Mouse (Mus musculus) mesoderm, embryonic 11.5 days (tissue): ENCODE measurements around the gene Atg2b.

ENCODE experiments used
- DNase-seq: peaks from one replicate; pipeline ENCODE4 v3.0.0-alpha.2; 2012; ENCODE audit warnings: low read depth, low spot score

Gene Atg2b

DNA sequence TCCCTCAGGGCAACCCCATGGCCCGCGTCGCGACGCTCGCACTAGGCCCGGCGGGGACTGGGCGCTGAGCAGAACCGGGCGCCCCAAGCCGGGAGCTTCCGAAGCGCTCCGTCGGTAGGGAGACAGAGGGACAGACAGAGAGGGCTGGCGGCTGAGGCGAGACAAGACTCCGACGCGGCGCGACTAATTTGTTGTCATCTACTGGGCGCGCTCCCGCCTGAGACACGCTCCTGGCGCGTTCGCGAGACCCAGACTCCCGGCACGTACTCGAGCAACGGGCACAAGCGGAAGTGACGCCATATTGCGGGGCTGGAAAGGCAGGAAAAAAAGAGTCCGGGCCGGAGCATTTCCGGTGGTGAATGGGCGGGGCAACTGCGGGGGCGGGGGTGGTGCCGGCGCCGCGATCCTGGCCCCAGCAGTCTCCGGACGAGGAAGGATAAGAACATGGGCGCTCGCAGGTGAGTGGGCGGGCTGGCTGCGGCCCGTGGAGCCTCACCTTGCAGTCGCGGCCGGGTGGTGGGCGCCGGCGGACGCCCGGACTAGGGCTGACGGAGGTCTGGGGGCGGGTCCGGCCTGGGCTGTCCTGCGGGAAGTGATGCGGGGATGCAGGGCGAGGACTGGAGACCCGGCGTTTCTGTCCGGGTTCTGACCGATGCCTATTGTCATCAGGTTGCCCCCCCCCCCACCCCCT, at the start of gene Atg2b:
Gene Atg2b, minus strand, starts transcription at position 211 of the 691 bp plus-strand sequence.
- peak; percentile 98 for DNase-seq

DNA sequence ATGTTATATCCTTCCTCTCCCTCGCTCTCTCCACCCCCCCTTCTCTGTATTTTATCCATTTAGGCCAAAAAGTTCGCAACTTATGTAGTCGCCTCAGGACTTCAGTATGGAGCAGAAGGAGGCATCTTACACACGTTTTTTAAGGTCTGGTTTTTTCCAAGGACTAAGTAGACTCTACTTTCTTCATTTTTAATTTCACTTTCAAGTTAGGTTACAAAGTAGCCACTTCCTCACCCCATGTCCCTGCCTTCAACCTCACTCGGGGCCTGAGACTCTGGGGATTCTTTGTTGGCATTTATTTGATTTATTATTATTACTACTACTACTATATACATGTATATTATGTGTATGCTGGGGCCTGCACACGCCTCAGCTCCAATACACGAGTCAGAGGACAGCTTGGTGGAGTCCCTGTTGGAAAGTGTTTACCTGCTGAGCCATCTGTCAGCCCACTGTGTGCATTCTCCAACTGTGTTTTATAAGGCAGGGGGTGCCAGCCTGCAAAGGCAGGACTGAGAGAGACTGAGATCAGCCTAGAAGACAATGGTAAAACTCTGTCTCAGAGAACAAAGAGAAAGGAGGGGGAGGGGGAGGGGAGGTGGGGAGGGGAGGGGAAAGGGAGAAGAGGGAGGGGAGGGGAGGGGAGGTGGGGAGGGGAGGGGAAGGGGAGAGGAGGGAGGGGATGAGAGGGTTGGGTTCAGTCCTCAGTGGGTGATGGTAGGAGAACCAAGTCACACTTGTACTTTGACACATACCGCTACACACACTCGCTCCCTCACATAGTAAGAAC, 48.6 kb upstream of the Atg2b start:
- no peak for DNase-seq

DNA sequence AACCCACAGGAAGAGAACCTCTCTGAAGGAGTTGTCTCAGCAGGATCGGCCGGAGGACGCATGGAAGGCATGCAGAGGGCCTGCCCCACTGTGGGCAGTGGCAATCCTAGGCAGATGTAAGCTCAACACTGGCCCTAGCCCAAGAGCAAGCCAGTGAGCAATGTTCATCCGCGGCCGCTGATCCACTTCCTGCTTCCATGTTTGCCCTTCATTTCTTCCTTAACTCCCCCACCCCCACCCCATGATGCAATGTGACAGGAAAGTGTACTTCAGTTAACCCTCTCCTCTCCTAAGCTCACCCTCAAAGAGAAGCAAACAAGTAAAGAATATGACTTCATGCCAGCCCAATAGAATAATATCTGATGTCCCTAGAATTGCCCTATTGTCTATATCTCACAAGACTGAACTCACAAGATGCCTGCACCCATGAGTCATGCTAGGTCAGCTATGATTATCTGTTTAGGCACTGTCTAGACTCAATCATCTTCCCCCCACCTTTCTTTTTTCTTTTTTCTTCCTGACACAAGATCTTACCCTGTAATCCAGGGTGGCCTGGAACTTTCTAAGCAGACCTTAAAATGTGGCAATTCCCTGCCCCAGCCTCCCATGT, 45.9 kb upstream of the Atg2b start:
- DNase-seq = no peak

DNA sequence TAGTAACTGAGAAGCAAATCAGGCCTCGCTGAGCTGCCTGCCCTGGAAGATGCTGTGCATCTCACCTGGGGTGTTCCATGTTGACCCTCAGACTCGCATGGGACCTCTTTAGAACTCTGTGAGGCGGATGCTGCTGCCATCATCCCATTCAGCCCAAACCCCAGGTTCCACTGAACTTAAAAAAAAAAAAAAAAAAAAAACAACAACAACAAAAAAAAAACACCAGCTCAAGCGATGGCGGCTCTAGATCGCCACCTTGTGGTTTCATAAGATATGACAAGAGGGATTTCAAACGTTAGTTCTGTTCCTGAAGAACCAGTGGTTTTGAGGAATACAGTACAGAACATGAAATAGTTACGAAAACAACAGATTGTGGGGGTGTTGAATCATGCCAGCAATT, 43.0 kb upstream of the Atg2b start:
- peak; percentile 58 for DNase-seq

DNA sequence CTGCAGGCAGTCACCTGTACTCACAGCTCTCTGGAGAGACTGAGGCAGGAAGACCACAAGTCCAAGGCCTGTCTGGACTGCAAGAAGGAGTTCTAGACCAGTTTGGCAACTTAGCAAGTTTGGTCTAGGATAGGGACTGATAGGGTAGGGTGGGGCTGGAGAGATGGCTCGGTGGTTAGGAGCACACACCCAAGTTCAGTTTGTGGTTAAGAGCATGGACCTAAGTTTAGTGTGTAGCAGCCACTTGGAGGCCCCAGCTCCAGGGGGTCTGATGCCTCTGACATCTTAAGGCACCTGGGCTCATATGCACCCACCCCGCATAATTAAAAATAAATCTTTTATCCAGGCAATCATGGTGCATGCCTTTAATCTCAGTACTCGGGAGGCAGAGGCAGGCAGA, 42.3 kb upstream of the Atg2b start:
- DNase-seq = no peak

DNA sequence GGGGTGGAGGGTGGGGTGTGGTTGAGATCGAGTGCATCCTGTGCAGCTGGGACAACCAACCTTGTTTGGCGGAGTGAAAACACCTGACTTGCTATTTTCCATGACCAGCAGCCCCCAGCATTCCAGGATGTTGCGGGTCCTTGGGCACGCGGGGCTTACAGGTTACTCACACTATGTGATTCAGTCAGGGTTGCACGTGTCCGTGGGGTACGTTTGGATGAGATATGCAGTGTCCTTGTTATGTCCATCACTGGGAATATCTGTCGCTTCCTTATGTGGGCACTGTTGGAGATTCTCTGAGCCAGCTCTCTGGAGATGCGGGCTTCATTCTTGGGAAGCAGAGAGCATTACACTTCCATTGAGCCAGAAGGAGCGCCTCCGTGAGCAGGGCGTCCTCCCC, 40.7 kb upstream of the Atg2b start:
- no peak for DNase-seq

DNA sequence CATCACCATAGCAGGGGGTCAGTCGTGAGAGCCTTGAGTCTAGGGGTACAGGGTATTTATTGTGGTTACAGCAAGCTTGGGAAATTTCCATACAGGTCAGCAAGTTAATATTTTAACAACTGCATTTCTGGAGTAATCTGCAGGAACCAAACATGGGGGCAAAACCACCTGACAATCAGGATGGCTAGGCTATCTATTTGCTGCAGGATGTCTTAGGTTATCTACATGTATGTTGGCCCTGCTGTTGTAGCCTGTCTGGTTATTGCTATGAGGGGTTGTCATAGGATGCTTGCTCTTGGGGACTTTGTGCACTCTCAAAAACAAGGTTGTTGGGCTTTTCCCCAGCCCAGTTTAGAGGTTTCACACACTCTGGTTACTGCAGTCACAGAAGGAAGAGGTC, 39.6 kb upstream of the Atg2b start:
- no peak for DNase-seq

DNA sequence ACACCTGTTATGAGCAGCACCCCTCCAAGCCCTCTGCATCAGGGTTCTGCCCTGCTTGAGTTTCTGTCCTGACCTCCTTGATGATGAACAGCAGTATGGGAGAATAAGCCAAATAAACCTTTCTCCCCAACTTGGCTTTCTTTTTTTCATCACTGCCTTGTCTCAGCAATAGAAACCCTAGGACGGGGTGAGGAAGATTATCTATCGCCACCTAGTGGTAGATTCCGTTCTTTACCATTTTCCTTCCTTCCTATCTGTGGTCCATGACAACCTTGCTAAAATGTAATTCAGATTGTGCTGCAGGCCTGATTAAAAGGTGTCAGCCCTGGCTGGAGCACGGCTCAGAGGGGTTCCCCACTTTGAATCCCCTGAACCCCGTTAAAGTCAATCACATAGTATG, 37.6 kb upstream of the Atg2b start:
- DNase-seq = peak; percentile 69

DNA sequence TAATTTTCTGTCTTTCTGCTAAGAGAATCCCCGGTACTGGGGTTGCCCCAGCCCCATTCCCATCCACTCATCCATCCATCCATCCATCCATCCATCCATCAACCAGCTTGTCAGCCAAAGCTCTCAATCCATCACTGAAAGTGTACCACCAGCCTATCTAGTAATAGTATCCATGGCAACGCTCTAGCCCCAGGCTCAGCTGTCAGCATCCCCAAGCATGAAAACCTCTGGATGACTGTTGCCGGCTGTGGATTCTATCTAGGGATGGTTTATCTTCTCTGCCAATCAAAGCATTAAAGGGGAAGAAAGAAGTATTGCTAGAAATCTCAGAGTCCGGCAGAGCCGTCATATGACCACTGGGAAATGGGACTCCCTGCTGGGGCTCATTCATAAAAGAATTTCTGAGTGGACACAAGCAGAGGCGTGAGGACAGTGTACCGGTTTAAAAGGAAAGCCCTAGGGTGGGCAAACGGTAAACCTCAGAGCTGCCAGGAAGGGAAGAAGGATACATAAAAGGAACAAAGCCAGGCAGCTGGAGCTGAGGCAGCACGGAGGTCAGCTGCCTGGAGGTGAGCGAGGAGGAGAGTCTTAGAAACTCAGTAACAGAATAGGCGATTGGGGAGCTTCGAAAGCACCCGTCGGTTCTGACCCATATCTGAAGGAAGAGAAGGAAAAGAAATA, 36.6 kb upstream of the Atg2b start:
- peak; percentile 29 for DNase-seq

DNA sequence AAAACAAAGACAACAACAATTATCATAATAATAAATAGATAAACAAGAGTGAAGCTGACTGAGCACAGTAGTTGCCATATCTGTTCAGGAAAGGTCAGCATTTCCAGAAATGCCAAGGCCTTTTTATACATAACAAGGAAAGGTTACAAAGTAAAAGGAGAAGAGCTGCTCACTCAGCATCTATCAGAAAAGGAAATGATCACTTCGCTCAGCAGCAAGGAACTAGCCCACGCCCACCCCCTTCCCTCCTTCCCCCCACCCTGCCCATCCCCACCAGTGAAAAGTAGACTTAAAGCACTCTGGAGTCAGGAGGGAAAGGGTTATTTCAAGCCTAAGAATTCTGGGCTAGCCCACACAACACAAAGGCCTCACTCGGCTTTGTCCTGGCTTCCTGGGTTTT, 35.2 kb upstream of the Atg2b start:
- no peak for DNase-seq

DNA sequence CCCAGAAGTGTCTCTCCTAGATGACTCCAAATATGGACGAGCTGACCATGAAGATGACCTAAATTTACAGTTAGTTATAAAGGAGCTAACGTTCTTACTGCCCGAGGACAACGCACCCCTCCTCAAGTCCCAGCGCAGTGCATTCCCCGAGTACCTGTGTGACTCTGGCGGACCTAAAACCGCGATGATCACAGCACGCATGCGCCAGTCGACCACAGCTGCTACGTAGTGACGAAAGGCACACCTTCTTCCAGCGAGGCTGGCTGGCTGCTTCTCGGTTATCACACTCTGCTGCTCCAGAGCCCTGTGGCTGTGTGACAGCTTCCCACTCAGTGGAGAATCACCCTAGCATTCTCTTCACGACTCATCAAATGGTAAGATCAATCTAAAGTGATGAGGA, 33.6 kb upstream of the Atg2b start:
- no peak for DNase-seq

DNA sequence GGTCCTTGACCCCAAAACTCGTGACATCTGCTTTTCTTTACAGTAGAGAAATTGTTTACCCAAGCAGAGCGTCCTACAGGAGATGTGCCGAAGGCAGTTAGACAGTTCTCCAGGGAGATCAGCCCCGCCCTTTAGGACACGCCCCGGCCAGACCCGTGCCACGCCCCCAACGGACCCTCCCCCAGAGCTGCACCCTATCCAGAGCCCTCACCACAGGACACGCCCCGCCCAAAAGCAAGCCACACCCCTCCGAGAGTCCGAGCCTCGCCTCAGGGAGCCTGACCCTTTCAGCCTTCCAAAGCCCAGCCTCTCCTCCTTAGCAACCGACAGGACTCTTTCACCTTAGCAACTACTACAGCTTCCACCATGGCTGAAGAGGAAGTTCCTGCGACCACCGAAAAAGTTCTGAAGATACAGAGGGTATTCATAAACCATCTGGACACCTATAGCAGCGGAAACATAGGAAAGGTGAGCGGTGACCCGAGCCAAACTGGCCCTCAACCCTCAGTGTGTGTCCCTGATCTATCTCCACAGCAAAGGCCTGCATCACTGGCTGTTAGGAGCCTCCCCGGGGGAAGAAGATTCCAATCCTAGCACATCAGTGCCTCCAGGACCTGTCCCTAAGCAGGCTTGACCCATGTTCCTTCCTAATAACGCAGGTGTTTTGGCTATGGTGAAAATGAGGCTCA, 20.9 kb upstream of the Atg2b start, which contains the start of gene Ak7:
Gene Ak7, plus strand, starts transcription at position 178 of the 689 bp plus-strand sequence.
- DNase-seq = peak; percentile 84

DNA sequence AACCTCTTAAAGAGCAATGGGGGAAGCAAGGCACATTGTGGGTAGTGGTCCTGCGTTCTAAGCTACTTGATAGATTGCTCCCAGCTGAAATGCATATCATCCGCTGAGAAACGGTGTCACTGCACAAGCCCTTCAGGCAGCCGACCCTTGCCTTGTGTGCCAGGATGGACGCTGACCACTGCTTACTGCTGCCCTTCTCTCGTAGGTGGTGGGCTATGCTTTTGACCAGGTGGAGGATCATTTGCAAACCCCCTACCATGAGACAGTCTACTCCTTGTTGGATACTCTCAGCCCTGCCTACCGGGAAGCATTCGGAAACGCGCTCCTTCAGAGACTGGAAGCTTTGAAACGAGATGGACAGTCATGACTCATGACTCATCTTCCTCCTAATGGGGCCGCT, 15.4 kb upstream of the Atg2b start:
- no peak for DNase-seq

DNA sequence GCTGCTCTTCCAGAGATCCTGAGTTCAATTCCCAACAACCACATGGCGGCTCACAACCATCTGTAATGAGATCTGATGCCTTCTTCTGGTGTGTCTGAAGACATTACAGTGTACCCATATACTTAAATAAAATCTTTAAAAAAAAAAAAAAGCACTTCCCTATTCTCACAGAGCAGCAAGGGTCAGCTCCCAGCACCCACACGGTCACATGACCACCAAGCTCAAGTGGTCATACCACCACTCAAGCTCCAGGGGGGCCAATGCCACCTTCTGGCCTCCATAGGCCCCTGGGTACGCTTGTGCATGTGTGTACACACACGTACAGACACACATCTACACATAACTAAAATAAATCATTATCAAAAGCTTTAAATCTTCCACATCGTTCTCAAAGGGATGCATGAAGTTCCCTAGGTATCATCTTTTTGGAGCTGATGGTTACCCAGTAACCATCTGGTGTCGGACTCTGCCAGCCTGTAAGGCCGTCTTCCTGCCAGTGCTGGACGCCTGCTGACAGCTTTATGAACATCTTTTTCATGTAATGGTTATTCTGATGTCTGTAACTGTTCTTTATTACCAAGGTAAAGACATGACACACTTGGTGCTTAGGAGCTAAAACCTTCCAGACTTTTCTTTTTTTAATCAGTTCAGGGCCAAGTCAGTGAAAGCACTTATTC, 12.2 kb upstream of the Atg2b start:
- no peak for DNase-seq

DNA sequence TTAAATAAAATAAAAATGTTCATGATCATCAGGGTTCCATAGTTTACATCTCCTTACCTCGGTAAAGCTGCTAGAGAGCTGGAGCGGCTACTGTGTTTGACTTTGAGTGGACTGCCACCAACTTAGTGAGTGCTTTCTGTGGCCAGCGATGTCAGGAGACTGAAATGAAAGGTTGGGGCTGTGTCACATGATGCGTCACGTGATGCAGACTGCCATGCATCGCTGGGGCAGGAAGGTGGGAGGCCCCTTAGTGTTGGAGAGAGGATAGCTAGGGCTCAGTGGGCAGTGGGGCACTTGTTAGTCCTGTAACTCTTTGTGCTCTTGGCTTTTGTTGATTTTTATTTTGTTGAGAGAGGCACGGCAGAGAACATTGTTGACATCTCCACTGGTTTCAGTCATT, 10.8 kb upstream of the Atg2b start:
- no peak for DNase-seq

DNA sequence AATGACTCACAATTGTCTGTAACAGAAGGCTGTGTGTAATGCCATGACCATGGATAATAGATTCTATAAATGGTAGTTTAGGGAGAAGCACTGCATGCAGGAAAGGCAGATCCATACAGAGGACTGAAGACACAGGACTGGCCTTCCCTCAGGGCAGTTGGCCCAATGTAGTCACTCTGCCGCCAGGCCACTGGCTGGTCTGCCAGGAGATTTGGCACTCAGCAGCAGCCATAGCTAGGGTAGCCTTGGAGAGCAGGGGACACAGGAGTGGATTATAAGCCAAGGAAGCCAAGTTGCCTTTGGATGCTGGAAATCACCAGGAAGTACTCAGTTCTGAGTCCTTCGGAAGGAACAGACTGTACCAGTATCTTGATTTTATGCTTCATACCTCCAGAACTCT, 9.0 kb upstream of the Atg2b start:
- DNase-seq = no peak

DNA sequence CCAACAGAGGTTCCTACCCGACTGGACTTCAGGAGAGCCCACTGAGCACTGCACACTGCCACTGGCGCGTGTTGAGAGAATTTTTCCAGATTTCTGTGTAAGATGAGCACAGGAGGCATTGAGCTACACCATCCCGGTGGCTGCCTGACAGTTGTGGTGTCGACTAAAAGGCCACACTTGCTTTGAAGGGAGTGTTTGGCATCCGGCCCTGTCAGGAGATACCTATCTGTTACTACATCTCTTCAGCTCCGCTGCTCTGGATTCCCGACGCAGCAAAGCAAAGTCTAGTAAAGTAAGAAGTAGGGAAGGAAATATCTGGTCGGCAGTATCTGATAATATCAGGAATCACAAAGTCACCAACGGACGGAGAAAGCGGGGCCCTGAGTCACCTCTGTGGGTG, 4.4 kb upstream of the Atg2b start:
- DNase-seq = no peak

DNA sequence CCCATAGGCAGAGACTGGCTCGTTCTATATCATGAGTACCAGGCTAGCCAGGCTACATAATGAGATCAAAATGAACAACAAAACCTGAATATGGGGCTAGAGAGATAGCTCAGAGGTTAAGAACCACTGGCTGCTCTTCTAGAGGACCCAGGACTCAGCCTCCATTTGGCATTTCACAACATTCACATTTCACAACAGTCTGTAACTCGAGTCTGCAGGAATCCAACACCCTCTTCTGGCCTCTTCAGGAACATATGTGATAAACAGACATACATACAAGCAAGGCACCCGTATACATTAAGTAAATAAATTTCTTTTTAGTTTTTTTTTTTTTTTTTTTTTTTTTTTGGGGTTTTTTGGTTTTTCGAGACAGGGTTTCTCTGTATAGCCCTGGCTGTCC, 3.5 kb upstream of the Atg2b start:
- no peak for DNase-seq

DNA sequence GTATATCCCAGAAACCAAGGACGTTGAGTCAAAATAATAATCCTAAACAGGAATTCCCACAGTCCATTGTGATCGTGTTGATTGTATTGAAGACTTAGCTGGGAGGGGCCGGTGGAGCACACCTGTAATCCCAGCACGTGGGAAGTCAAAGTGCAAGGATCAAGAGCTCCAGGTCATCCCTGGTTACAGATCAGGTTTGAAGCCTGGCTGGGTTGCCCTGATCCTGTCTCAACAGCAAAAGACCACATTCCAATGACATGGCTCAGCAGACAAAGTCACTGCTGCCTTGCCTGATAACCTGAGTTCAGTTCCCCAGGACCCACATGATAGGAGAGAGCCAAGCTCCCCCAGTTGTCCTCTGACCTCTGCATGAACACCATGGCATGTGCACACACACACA, 2.4 kb upstream of the Atg2b start:
- no peak for DNase-seq

DNA sequence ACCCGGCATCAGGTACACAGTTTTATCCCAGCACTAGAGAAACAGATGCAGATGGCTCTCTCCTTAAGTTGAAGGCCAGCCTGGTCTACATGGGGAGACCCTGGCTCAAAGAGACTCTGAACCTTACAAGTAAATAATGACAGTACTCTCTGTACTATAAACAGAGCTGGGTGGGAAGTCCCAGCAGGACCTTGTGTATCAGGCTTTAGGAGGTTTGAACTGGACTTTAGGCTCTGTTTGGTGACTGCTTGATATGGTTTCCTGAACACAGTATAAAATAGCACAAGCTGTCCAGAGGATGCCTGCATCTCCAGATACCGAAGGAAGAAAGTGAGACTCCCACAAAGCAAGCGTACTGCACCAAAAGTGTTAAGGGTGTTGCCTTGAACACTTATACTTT, 1.8 kb upstream of the Atg2b start:
- DNase-seq = no peak
